Mouse (Mus musculus) spleen, embryonic (tissue): ENCODE data around the gene Reep3.

Experiments
- CTCF ChIA-PET: fragments of 350-600 bp; sonication (Branson Sonifier 250); formaldehyde crosslinking; loops from one replicate; lab custom pipeline; 2022; lab: Charles Lee

The Reep3 gene

DNA sequence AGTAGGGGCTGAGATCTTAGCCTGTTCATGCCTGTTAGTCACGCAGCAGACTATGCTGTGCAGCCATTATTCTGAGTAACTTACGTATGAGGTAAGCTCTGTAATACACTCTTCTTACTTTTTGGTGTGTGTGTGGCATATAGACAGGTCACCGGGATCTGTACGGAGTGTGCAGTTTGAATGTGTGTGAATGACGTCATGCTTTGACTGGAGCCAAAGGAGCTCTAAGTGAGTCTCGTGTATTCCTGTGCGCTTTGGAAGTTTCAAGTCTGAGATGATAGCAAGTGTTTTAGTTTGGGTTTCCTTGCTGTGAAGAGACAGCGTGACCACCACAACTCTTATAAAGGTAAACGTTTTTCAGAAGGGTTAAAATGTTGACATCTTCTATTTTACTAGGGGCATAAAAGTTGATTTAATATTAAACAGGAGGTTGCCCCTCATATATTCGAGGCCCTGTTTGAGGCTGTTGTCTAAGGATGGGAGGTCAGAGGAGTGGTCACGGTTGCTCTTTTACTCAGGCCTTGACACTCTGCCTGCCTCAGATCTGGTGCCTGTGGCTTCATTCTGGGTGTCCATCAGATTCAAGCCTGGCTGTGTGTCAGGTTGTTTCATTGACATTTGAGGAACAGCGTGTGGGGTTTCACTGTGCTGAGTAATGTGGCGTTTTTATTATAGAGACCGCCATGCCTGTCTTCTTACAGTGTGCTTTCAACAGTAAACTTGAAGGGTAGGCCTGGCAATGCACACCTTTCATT is 14.5 kb upstream of the Reep3 start:
- CTCF ChIA-PET: no interaction called here

DNA sequence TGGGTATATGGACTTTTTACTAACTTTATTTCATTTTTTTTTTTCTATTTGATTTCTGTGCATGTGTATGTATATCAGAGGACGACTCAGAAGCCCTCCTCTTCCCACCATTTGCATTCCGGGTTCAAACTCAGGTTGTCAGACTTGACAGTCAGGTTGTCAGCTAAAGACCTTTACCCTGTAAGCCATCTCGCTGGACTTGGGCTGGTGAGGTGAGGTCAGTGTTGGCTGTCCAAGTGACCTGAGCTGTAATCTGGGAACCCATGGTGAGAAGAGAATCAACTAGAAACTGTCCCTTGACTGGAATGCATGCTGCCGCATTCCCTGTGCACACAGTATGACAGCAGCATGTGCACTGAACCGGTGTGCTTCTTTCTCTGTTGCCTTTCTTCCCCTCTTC is 12.9 kb upstream of the Reep3 start:
- CTCF ChIA-PET: no interaction called here

DNA sequence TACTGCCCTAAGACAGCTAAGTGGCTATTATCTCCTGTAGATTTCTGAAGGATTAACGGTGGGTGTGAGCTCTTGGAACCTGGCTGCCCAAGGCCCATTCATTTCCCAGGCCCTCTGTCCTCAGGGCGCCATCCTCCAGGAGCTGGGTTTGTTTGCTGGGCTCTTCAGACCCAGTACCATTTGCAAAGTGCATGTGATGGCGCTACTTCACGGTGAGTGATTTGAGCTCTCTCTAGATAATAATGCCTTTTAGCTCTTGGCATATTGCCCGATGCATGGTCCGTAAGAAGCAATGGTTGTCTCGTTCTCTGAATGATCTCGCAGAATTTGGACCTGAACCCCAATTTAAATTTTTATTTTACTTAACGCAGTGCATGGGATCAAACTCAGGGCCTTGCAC is 11.4 kb upstream of the Reep3 start:
- CTCF ChIA-PET: interaction anchor here (0.6 kb wide), 1 partner anchor 10 kb away, joined by 3 read pairs; no protein-coding TSS in a partner anchor

DNA sequence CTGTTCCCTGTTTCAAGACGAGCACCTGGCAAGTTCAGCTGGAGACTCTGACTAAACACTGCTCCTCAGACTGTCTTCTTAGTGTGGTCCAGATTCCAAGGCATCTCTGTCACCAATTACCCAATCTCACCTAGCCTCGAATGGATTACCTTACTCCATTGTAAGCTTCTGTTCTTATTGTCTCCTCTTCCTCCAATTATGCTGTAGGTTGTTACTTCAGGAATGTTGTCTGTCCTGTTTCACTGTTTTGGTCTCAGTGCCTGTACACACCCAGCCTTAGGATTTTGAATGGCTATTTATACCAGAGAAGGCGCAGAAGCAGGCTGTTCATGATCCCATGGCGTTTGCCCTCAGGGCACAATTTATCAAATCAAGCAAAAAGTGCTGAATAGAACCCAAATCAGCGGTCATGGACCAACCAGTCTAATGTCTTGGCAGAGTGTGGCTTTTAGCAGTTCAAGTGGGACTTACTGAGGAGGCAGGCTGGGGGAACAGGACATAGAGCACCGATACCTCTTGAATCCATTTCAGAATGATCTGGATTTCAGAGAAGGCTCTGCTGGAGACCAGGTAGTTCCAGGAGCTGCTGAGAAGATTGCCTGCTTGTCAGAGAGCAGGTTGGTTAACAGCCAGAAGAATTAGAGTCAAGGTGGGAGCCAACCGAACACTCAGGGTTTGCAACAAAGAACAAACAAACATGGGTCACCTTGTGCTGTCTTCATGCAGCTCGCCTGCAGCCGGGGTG is 10.4 kb upstream of the Reep3 start:
- CTCF ChIA-PET: interaction anchor here (0.6 kb wide), 1 partner anchor 9 kb away, joined by 3 read pairs; no protein-coding TSS in a partner anchor

DNA sequence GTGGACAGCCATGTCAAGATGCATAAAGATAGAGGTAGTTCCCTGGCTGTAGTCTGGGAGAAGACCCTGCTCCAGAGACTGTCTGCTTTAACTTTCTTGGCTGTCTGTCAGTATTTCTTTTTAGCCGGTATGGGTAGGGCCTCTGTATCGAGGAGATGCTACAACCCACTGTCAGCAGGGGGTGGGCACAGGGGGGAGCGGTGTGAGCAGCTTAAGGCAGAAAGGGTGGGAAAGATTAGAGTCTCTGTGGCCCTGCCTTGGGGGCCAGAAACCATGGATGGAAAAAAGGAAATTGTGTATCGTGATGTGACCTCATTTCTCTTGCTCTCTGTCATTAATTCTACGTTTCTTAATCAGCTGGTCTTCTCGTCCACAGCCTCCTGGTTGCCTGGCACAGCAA is 9.7 kb upstream of the Reep3 start:
- CTCF ChIA-PET: no interaction called here

DNA sequence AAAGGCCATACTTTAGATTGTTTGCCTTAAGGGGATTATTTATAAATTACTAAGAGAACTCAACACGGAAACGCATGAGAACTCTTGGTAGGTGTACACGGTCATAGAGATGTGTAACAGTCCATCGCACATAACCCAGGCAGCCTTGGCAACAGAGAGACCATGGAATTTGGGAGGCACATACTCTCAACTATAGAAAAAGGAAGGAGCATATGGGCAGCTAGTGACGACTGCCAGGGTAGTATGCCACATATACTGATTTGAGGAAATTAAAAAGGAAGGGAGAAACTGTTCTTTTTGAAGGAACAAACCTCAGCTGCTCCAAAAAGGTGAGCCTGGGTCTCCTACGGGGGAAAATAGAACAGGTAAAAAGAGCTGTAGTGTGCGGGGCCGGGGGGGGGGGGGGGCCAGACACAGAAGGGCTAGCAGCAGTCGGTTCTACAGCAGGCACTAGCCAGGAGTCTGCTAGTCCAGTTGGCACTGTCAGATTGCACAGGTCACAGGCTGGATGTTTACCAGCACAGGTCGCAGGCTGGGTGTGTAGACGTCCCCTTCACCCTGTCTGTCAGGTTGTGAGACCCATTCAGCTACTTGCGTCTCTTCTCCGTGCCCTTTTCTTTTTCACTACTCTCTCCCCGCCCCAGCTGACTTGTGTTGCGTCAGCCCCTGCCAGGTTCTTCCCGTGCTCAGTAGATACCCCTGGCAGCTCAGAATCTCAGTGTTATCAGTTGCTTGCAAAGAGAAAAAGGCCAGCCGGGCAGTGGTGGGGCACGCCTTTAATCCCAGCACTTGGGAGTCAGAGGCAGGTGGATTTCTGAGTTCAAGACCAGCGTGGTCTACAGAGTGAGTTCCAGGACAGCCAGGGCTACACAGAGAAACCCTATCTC is 8.8 kb upstream of the Reep3 start:
- CTCF ChIA-PET: no interaction called here

DNA sequence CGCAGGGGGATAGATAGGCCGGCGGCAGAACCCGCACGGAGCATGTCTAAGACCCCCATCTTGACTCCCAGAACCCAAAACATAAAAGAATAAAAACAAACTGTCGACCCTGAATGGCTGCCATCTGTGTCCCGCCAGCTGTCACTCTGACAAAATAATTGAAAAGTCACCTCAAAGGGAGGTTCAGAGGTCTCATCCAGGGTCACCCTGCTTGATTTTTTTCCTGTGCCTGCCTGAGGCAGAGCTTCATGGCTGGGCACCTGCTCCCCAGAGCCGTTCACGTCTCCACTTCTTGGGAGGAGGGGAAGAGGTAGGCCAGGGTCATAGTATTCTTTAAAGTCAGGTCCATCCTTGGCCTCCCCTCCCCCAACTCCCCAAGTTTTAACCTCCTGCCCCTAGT is 7.8 kb upstream of the Reep3 start:
- CTCF ChIA-PET: interaction anchor here (0.6 kb wide), 1 partner anchor 93 kb away, joined by 8 read pairs; no protein-coding TSS in a partner anchor

DNA sequence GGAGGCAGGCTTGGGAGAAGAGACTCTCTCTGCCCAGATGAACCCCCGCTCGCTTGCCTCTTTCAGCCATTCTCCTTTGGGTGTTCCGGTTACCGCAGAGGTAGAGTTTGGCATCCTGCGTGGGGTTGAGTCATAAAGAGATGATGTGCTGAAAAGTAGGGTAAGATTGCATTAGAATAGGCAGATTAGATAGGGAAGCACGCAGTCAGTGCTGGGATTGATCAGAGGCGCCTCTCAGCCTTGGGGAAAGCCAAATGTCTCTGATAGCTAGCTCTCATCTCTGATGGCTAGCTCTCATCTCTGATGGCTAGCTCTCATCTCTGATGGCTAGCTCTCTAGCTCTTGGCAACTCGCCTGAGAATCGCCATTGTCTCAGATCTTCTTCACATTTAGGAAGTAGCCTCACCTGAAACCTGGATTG is 4.1 kb upstream of the Reep3 start:
- CTCF ChIA-PET: no interaction called here

DNA sequence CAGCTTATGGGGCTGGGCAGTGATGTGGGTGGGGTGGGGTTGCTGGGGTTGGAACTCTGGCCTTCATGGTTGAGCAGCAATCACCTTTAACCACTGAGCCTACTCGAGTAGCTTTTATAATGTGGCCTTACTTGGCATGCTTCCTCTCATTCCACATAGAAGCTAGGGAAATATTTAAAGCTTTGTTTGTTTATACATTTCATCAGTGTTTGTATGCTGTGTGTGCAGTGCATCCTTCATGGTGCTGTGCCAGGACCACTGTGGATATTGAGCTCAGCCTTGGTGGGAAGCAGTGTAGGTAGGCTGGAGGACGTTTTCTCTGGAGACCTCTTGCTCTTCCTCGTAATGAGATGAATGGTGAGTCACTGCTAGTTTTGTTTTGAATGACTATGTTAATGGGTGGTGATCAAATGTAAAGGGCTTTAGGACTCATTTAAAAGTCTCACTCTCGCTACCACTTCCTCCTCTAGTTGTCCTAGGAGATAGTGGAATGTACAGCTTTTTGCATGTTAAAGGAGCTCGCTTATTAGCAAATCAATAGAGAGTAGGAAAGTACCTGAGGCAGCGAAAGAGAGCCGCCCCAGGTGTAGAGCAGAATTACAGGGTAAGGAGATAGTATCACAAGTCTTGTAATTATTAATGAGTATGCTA is 3.4 kb upstream of the Reep3 start:
- CTCF ChIA-PET: no interaction called here

DNA sequence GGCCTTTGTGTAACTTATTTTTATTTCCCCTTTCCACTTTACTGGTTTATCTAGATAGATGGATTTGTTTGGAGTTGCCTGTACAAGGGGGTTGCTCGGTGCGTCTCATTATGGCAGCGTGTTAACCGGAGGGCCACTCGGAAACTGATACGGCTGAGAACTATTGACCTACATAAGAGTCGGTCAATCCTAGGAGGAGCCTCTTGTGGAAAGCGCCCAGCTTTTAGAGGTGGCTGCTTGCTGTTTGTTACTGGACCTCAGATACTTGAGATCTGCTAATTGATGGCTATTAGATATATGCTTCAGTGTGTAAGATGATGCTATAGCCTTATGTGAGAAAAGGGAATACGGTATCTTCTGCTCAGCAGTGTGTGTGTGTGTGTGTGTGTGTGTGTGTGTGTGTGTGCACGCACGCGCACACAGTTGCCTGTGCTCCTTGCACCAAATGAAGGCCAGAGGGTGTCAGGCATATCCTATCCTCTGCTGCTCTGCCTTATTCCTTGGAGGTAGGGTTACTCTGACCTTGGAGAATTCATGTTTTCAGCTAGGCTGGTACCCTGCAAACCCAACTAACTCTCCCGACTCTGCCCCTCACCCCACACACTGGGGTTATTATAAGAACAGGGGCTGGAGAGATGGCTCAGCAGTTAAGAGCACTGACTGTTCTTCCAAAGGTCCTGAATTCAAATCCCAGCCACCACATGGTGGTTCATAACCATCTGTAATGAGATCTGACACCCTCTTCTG is 2.6 kb upstream of the Reep3 start:
- CTCF ChIA-PET: interaction anchor here (0.7 kb wide), 1 partner anchor 1307 kb away, joined by 3 read pairs; no protein-coding TSS in a partner anchor

DNA sequence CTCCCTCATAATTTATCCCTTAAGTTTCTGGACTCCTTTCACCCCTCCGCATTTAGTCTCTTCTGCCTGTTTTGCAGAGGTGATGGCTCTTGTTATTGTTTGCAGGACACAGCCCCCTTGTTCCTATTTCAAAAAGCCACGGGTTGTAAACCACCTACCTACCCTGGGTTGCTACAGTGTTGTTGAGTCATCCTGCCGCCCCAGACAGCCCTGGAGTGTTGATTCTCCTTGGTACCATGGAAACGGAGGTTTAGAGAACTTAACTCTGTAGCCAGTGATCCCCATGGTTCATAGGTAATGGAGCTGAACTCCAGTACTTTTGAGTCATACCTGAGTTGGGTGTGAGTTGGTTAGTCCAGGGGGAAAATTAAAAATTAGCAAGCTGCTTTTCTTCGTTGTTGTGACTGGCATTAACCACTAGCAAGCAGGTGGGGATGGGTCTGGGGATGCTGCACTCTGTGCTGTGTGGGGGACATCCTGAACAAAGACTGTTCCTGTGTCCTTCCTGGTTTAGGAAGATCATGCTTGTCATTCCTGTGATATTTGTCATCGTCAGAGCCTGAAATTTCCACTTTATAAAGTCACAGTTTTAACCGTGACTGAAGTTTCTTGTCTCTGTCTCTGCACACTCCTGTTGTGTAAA is 1.8 kb upstream of the Reep3 start:
- CTCF ChIA-PET: interaction anchor here (0.7 kb wide), 2 partner anchors 9 to 1308 kb away, joined by 3 read pairs; no protein-coding TSS in a partner anchor

DNA sequence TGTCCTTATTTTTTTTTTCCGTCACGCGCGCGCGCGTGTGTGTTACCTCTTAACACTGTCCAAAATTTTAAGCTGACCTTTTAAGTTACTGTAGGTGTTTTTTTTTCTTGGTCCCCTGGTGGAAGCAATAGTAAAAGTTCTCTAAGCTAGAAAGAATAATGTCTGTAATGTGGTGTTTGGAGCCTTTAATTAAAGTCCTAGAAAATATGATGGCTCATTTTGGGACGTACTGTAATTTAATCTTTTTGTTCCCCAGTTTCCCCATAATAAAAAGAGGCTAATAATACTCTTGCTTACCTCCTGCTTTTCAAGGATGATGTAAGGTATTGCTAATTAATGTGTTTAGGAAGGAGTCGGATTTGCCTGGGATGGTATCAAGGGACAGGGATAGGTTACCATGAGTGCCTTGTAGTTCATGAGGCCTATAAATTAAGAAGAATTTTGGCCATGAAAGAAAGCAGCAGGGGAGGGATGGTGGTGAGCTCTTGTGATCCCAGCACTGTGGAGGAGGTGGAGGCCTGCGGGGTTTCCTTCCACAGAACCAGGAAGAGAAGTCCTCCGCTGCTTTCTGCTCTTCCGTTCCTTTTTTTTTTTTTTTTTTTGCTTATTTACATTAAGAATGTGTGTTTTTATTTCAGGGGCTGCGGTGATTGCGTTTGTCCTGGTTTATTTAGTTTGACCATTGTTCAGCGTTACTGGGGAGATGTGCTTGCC is 849 bp upstream of the Reep3 start:
- CTCF ChIA-PET: interaction anchor here (0.6 to 0.7 kb wide), 7 partner anchors 10 to 455 kb away, joined by 3 to 7 read pairs (median 3); no protein-coding TSS in a partner anchor

DNA sequence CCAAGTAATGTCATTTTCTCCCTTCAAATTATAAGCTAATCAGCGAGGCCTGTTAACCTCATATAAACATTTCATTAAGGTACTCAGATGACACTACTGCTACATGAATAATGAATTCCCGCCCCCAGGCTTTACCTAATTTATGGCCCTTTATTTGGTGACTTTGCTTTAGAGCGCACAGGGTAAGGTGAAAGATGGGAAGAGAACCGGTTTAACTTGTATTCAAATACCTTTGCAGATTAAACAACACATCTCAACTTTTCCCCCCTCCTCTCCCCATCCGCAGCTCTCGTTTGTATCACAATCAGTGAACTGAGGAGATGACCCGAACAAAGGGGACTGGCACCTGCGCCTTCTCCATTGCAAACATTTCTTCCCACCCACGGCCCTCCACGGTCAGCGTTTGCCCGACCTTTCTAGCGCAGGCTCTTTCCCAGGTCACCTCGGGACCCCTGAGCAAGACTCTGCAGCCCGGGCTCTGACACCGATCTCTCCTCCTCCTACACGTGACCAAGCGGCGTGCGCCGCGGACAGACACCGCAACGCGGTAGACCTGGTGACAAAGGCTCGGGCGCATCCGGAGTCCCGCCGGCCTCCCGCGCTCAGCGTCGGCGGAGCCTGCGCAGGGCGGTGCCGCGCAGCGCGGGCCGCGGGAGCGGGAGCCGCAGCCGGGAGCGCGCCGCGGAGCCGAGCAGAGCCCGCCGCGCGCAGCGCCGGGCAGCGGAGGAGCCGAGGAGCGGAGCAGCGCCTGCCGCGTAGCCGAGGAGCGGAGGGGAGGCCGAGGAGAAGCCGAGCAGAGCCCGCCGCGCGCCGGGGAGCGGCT is 736 bp downstream of the Reep3 start, which contains the start of gene Jmjd1c:
Jmjd1c (plus strand) TSS at position 328 of the 823 bp plus-strand sequence.
- CTCF ChIA-PET: no interaction called here

DNA sequence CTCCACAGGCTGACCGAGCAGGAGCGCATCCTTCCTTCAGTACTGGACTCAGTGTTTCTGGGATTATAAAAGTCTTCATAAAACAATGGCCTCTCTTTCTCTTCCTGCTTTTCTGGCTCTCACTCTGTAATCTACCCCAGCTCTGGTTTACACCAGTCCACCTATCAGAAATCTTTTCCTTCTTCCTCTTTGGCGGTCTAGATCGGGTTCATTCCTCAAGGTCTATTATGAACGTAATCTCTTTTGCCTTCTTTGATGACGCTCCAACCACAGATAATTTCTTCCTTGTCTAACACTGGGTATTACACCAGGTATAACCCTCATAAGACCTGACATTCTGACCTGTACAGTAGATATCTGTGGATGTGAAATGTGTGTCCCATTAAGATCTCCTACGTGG is 1.8 kb downstream of the Reep3 start:
- CTCF ChIA-PET: interaction anchor here (0.7 kb wide), 1 partner anchor 183 kb away, joined by 3 read pairs; no protein-coding TSS in a partner anchor

DNA sequence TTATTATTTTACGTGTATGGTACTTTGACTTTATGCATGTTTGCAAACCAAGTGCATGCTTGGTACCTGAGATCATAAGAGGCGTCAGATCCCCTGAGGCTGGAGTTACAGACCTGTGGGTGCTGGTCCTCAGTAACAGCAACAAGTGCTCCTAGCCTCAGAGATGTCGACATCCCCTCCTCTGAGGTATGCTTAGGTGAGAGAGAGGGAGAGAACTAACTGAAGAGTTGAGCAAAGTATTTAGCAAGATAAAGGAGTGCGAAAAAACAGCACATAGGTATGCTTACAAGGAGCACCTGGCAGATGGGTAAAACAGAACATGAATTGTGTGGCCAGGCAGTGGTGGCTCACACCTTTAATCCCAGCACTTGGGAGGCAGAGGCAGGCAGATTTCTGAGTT is 6.1 kb downstream of the Reep3 start:
- CTCF ChIA-PET: no interaction called here

DNA sequence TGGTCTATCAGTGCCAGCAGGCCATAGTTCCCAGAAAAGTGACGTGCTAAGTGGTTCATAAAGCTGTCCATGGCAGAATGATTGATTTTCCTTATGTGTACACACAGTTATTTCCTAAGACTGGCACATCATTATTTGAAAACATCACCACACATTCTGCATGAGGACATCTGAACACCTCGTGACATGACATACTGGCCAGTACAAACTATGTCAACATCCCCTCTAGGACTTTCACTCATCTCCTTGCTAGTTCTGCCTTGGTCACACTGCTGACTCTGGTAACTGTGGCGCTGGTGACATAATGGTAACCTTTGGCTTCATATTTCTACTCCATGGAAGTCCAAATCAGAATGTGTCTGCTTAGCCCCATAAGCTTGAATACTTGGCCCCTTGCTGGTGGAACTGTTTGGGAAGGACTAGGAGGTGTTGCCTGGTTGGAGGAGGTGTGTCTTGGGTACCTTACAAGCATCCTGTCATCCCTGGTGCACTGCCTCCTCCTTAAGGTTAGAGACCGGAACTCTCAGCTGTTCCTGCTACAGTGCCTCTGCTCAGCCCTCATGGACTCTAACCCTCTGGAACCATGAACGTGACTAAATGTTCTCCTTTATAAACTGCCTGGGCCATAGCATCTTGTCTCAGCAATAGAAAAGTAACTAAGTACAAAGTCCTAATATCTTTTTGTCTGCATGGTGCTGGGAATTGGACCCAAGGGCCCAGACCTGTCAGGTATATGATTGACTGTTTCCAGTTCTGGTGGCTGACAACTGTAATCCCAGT is 9.1 kb downstream of the Reep3 start:
- CTCF ChIA-PET: no interaction called here

DNA sequence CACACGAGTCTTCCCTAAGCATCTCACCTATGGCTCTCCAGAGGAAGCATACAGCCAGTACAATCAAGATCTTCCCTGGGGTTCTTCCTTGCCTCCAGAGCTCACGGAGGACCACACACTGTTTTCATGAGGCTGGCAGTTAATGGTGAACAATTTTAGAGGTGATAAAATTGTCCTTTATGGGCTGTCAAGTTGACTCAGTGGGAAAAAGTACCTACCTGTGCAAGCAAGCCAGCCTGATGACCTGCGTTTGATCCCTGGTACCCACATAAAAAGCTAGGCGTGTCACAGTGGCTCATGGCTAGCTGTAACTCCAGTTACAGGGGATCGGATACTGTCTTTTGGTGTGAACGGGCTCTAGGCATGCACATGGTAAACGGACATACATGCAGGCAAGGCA is 10.8 kb downstream of the Reep3 start:
- CTCF ChIA-PET: interaction anchor here (0.8 kb wide), 1 partner anchor 21 kb away, joined by 5 read pairs; no protein-coding TSS in a partner anchor
